Comparison of ENCODE assay signal across 9 mouse cellular contexts in the genomic region with DNA sequence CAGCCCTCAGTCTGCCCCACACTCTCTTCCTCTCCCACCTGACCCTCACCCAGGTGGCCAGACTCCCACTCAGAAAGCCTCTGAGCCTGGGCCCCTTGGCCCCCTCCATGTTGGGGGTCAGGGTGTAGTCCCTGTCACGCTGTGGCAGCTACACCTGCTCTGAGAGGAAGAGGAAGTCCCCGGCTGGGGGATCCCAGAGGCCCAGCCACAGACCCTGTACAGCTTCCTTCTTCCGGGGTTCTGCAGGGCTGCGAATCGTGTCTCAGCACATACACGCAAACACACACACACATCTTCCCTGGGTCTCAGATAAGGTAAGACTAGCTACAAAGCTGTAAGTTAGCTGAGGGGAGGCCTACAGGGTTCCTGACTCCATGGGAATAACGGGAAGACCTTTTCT. TPM values are rescaled to one million over a fixed set of nuclear protein-coding genes. Genes with fewer than 3 reads are reported as not detected.
DNase-seq lines count a peak whose midpoint lies in the region; ATAC-seq lines count a peak whose summit lies in the region.
"Had no signal": no experiment of that assay in that cellular context is flagged by ENCODE, and none has a peak within 500 bp of the region (broad histone marks: within the 10 kb centered on the region; RNA-seq: fewer than 3 reads in every experiment).

A gene (minus strand): TSS at position 181 of the 400 bp plus-strand sequence.

- no peak for DNase-seq in layer of hippocampus, adult 18-20 months (ENCODE audit: low spot score in 2 of 2)
- DNase-seq in layer of hippocampus, adult 9-10 months (ENCODE audit: low spot score): no peak
- DNase-seq in T-cell, adult 2 months (ENCODE audit: low spot score): peak; percentile 88
- peak; percentile 39 for DNase-seq in lung, postnatal 10 days
- DNase-seq in spleen, postnatal 4 days (ENCODE audit: low spot score in 2 of 2): peak; percentile 77 to 83
- no peak for DNase-seq in cerebellum, postnatal 36 days
- DNase-seq in layer of hippocampus, postnatal 10 days (ENCODE audit: low spot score in 2 of 2): no peak
- DNase-seq: right cerebral cortex, adult 18-20 months had no signal

- ATAC-seq in erythroblast, adult 5-6 weeks (replicated peaks; ENCODE audit: low FRiP score, poor library complexity, severe bottlenecking): no peak

RNA-seq across cellular contexts. Expression of the gene that starts here (rescaled TPM):
- total RNA-seq in layer of hippocampus, adult 18-20 months (2021): 10 to 100 TPM; 13.8 to 16.1 TPM
- total RNA-seq in erythroblast, adult 5-6 weeks (2015; ENCODE audit: low replicate concordance): 3.8 and 4.6 TPM in 2 replicates
- total RNA-seq in erythroblast, adult 5-6 weeks (2017; ENCODE audit: low replicate concordance): 10.9 and 11.8 TPM in 2 replicates
- total RNA-seq in layer of hippocampus, postnatal 10 days (2021): 1 to 10 TPM; 2.9 to 4.2 TPM

Comparison
In these comparisons a context has a peak if more than half of its experiments do, and no peak if none do; other contexts are left out.
1. DNase-seq: peak in T-cell, adult 2 months (single experiment), lung, postnatal 10 days (single experiment) and spleen, postnatal 4 days (2 of 2); none in layer of hippocampus, adult 18-20 months (0 of 2), layer of hippocampus, adult 9-10 months (single experiment), cerebellum, postnatal 36 days (0 of 2) and layer of hippocampus, postnatal 10 days (0 of 2).